Mouse (Mus musculus) thymus, adult 18-20 months (tissue): ENCODE measurements at regions not wholly inside any gene's neighbourhood (a gene's known extent, or its start where the extent isn't known, plus 50 kb on each side); places are given as distances from the start of the nearest gene placed in this dataset.

Source experiments
- DNase-seq, 2 experiments: peaks; one replicate each; pipeline ENCODE4 v3.0.0; 2022; ENCODE audit warnings: mixed read lengths in 2 of 2

- no peak for DNase-seq
These were observed 1271.2 kb downstream of the Synb start for GRCm38 (mm10) chr14:68022925-68023324.

DNA sequence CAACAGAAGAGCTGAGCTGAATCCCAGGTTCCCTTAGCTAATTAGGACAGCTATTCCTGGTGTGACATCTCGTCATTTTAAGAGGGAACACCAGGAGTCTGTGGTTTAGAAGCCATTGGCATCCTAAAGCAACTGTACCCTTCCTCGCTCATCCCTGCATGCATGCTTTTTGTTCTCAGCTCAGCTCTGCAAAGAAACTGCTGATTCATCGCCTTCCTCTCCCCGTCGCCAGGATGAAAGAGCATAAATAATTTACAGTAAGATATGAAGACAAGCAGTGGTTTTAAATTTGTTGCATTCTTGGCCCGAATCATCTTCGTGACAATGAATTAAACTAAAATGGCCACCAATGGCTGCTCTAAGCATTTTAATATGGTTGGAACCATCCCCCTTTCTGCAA lies 1272.9 kb downstream of the Synb start:
- DNase-seq, result no peak

GRCm38 (mm10) chr14:68020769-68021168 lies 1273.3 kb downstream of the Synb start:
- no peak for DNase-seq

GRCm38 (mm10) chr14:68018686-68019085 lies 1275.4 kb downstream of the Synb start:
- DNase-seq, result no peak

DNA sequence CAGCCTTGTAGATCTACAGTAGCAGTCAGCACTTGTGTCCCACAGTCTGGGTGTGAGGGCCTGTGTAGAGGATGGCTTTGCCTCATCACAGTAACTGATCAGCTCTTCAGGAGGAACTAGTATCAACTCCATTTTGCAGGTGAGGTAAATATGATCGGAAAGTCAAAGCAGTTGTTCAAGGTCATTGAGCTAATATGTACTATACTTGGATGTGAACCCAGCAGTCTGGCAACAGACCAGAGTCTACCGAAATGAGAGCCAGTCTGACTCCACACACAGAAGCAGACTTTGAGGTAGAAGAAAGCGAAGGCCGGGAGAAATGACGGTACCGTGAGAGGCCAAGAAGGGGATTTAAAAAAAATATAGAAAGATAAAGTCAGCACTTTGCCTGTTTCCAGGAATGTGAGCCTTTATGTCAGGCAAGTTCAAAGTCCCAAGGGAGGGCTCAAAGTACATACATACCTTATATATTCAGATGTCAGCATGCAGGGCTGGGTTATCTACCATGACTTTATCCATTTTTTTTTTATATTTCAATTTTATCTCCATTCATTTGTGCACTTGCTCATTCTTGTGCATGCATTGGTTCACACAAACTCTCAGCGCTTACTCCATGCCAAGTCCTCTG lies 1297.2 kb downstream of the Synb start:
- no peak for DNase-seq

- no peak for DNase-seq
These were observed 1300.5 kb downstream of the Synb start for GRCm38 (mm10) chr14:67993611-67994051.

- peak; percentile 5 to 12 for DNase-seq
These were observed 1301.0 kb downstream of the Synb start for GRCm38 (mm10) chr14:67993142-67993541.

- no peak for DNase-seq
These were observed 1302.0 kb downstream of the Synb start for GRCm38 (mm10) chr14:67992088-67992487.

DNA sequence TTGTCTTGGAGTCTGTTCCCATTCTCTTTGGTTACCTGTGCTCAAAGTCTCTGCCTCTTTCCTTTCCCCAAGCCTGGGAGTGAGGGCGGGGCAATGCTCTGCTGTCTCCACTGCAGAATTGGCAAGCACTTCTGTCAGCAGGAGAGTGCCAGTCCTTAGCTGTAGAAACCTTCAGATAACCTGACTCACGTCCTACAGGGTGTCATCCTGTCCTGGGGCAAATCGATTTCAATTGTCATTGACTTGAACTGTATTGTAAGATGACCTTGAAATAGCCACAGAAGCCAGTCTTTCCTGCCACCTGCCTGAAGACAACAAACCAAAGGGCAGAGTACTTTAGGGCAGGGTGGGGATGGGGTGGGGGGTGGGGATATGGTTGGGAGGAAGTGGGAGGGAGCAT lies 1303.8 kb downstream of the Synb start:
- no peak for DNase-seq
